Mouse (Mus musculus) cerebellum, adult 11-12 months (tissue): ENCODE measurements around the gene Gucy1b2.

ENCODE experiments used
- DNase-seq: peaks from one replicate; pipeline ENCODE4 v3.0.0; 2022

The Gucy1b2 gene

DNA sequence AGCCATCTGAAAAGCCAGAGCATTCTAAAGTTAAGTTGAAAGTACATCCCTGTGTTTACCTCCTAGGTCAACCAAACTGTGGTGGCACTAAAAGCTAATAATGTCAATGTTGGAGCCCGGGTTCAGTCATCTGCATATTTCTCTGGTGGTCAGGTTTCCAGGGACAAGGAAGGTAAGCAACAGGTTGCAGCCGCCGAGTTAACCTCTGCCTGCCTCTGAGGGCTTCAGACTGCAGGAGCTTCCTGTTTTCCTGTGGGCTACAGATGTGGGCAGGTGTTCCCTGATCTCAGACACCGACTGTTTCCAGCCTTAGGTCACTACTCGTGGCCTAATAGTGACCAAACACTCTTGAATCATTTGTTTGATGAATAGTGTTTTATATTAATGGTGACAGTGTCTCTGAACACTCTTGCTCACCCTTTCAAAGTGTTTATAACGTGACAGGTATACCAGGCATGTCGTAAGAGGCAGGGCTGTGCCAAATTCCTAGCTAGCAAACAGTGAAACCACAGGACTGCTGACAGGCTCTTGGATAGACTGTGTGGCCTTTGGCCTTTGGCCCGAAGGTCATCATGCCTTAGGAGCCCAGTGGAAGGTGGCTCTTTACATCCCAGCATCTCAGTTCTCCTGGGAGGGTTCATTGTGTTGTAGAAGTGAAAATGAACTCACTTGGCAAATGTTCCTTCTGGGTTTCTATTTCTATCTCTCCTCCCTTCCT lies 94.7 kb downstream of the Gucy1b2 start:
- no peak for DNase-seq

DNA sequence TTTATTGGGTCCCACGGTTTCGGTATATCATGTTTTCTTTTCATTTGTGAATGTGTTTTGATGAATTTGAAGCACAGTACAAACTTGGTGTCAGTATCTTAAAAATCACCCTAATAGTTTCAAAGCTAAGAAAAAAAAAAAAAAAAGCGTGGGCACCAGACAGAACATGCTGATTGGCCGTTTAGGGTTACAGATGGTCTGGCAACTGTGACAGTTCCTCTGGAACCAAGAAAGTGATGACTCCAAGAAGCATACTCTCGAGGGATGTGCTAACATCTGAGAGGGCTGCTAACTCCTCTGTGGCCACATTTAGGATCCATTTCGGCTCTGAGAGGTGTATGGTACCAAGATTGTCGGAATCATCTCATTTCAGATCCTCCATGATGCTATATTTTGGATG lies 100.9 kb downstream of the Gucy1b2 start:
- DNase-seq: no peak

DNA sequence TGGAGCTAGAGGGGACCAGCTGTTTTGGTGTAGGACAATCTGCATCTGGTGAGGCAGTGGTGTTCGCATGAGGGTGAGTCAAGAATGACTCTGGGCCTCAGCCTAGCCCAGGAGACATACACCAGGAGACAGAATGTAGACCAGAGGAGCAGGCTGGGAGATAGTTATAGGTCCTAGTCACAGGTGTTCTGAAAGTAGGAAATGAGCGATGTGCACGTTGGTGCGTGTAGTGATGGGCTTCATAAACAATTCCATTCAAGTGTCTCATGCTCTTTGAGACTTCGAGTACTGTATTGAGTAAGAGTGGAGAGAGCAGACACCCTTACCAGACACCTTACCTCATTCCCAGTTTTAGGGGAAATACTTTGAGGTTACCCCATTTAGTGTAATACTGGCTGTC lies 102.3 kb downstream of the Gucy1b2 start:
- DNase-seq: no peak

DNA sequence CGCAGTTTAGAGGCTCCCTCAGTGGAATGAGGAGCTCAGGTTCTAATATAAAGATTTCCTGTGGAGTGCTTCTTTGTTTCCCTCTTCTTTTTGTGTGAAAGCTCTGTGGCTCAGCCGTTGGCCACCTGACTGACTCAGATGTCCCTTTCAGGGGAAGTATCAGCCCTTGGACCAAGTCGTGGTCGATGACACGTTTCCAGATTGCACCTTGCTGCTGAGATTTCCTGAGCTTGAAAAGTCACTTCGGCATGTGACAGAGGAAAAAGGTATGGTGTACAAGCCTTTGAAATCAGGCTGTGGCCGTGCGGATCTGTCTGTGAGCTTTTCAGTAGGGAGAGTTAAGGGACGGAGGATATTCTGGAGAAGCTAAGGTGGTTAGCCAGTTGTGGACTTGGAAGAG lies 102.7 kb downstream of the Gucy1b2 start:
- DNase-seq: no peak

DNA sequence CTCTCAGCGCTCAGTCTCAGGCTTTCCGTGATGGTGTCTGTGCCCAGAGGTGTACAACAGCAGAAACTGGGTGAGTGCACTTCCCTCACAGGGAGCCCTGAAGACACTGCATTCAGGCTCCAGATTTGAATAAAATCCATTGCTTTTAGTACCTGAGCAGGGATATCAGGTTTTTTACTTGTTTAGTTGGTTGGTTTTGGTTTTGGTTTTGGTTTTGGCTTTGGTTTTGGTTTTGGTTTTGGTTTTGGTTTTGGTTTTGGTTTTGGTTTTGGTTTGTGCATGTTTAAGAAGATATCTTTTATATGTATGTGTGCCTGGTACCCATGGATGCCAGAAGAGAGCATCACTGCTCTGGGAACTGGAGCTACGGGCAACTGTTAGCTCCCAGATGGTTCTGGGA lies 105.2 kb downstream of the Gucy1b2 start:
- no peak for DNase-seq

DNA sequence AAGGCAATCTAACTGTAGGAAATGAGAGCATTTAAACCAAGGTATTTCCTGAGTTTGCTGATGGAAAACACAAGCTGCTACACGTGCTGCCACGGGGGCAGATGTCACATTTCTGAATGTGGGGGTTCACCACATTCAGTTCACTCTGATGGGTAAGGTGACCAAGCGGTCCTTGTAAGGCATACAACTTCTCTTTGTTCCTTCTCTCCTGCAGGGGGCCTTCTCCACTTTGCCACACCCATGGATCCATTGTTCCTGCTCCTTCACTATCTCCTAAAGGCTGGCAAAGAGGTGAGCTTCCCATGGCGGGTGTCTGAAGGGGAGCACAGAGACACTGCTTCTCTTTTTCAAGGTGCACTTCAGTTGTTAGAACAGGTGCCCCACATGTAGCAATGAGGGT lies 105.9 kb downstream of the Gucy1b2 start:
- no peak for DNase-seq

DNA sequence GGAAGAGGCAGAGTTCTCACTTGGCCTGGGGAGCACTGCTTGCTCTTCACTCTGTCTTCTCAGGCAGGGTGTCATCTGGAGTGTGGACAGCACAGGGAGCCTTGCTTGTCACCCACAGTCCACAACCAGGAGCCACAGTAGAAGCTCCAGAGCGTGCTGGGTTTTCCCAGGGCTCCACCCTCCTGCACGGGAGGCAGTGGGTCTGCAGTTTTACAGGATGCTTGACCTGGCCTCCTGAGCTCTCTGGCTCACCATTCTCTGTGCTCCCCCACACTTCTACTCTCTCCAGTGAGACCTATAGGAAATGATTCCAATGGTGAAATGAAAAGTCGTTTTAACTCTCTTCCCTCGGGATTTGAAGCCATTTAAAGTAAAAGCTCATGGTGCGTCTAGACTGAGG lies 106.3 kb downstream of the Gucy1b2 start:
- no peak for DNase-seq

DNA sequence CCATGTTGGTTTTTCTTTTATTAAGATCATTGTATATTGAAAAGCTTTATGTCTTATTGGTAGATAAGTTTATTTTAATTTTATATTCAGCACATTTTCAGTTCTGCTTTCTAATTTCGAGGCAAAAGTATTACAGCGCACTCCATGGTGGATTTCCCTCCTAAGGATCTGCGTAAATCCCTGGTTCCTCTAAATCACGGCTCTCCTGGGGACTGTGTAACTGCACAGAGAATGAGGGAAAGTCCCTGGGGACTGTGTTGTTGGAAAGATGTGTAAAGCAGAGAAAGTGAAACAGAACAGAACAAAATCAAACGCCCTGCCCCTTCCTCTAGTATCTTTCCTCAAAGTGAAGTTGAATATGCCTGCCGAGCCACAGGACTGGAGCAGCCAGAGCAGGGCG lies 109.0 kb downstream of the Gucy1b2 start:
- no peak for DNase-seq

DNA sequence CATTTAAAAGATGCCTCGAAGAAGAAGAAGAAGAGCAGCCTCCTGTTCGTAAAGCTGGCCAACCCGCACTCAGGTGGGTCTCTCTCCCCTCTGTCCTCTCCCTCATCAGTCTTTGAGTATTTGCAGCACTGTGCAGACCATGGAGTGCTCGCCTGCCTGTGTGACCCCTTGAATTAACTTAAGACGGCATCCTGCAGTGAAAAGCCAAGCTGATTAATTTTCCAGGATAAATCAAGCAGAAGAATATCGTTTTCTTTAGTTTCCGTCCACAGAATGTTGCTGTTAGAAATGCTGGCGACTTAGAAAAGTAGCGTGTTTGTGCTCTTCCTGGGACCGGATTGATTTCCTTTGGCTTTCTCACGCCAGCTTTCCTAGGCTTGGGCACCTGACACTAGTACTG lies 109.5 kb downstream of the Gucy1b2 start:
- no peak for DNase-seq
